Mouse (Mus musculus) heart, postnatal 0 days (tissue): ENCODE data around the gene Mast4.

Source experiments
- CTCF ChIP-seq: IDR thresholded peaks from 2 replicates; pipeline ENCODE4 v1.5.1; 2016; ENCODE audit warnings: antibody characterized with exemption, control low read depth, low read depth
- EP300 ChIP-seq: IDR thresholded peaks from 2 replicates; pipeline ENCODE4 v1.6.1; 2016; ENCODE audit warnings: antibody characterized with exemption, low read depth

DNA sequence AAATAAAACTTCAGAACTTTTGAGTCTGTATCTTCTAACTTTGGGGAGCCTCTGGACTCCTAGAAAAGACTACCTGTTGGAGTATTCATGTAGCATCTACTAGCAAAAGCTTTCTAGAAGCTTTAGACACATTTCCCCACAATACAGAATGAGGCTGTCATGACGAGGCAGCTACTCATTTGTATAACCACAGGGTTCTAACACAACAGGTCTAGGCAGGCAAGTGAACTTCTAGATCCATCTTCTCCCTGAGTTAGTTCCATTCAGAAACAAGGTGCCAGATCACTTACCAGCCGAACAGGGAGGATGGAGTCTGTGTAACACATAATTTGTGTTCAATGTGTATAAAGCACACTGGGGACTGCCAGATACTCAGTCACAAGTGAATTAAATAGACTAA is 608.4 kb downstream of the Mast4 start:
- no peak for TF ChIP-seq EP300
- no peak for TF ChIP-seq CTCF
